ENCODE assay signal across 8 mouse cellular contexts in the genomic region with DNA sequence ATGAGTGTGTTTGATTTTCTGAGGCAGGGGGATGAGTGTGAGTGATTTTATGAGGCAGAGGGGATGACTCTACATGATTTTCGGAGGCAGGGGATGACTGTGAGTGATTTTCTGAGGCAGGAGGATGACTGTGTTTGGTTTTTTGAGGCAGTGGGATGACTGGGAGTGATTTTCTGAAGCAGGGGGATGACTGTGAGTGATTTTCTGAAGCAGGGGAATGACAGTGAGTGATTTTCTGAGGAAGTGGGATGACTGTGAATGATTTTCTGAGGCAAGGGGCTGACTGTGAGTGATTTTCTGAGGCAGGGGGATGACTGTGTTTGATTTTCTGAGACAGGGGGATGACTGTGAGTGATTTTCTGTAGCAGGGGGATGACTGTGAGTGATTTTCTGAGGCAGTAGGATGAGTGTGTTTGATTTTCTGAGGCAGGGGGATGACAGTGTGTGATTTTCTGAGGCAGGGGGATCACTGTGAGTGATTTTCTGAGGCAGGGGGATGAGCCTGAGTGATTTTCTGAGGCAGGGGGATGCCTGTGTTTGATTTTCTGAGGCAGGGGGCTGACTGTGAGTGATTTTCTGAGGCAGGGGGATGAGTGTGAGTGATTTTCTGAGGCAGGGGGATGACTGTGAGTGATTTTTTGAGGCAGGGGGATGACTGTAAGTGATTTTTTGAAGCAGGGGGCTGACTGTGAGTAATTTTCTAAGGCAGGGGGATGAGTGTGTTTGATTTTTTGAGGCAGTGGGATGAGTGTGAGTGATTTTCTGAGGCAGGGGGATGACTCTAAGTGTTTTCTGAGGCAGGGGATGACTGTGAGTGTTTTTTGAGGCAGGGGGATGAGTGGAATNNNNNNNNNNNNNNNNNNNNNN. TPM values are rescaled to one million over a fixed set of nuclear protein-coding genes. Genes with fewer than 3 reads are reported as not detected.
DNase-seq lines count a peak whose midpoint lies in the region; ATAC-seq and TF ChIP-seq lines count a peak whose summit lies in the region.

No protein-coding gene starts in this region.

- TF ChIP-seq CTCF in liver, postnatal 0 days (IDR thresholded peaks at IDR 0.05; ENCODE audit: low read depth) = no peak

- no peaks in the 10 kb centered on the region for H3K27me3 ChIP-seq in heart, embryonic 15.5 days
- H3K27me3 ChIP-seq in liver, postnatal 0 days (ENCODE audit: insufficient read depth, low read length) = no peaks in the 10 kb centered on the region
- H3K27me3 ChIP-seq in stomach, embryonic 14.5 days (ENCODE audit: control insufficient read depth, insufficient read depth, low read length) = no peaks in the 10 kb centered on the region

- no peak overlapping the region for H3K27ac ChIP-seq in heart, embryonic 15.5 days
- H3K27ac ChIP-seq in liver, postnatal 0 days (ENCODE audit: low read depth) = no peak overlapping the region
- no peak overlapping the region for H3K27ac ChIP-seq in stomach, embryonic 14.5 days (ENCODE audit: low read length)

- H3K4me3 ChIP-seq in heart, embryonic 15.5 days = no peak overlapping the region
- no peak overlapping the region for H3K4me3 ChIP-seq in liver, postnatal 0 days (ENCODE audit: low read depth, low read length)
- H3K4me3 ChIP-seq in stomach, embryonic 14.5 days (ENCODE audit: low read depth, low read length) = no peak overlapping the region

- peaks cover 13% of the 10 kb centered on the region for H3K9me3 ChIP-seq in heart, embryonic 15.5 days (replicated peaks)
- H3K9me3 ChIP-seq in liver, postnatal 0 days (ENCODE audit: low read length) = no peaks in the 10 kb centered on the region
- peaks cover 17% of the 10 kb centered on the region for H3K9me3 ChIP-seq in stomach, embryonic 14.5 days (ENCODE audit: control insufficient read depth, low read depth, low read length)

- WGBS in heart, embryonic 15.5 days = 58% methylated on average over 1 of the region's 1 CpGs
- WGBS in liver, postnatal 0 days (ENCODE audit: insufficient replicate concordance) = 54% methylated on average over 1 of the region's 1 CpGs
- 61% methylated on average over 1 of the region's 1 CpGs for WGBS in stomach, embryonic 14.5 days

- no peaks in the 10 kb centered on the region for H3K4me1 ChIP-seq in heart, embryonic 15.5 days (replicated peaks)
- H3K4me1 ChIP-seq in liver, postnatal 0 days (ENCODE audit: insufficient read depth) = no peaks in the 10 kb centered on the region
- H3K4me1 ChIP-seq in stomach, embryonic 14.5 days (ENCODE audit: control insufficient read depth, insufficient read depth, low read length) = no peaks in the 10 kb centered on the region

- TF ChIP-seq EP300 in liver, postnatal 0 days (IDR thresholded peaks at IDR 0.05; ENCODE audit: low read depth) = no peak

- peak; percentile 24 to 37 for DNase-seq in adrenal gland, adult 18-20 months (ENCODE audit: low spot score in 2 of 2)
- DNase-seq in adrenal gland, adult 2 months = no peak
- peak; percentile 33 for DNase-seq in urinary bladder, adult 2 months (ENCODE audit: low spot score)
- DNase-seq in urinary bladder, postnatal 25 days (ENCODE audit: low spot score) = no peak
- peak; percentile 84 for DNase-seq in liver, postnatal 0 days
- DNase-seq in layer of hippocampus, adult 18-20 months (ENCODE audit: low spot score in 2 of 2) = no peak

- no peak overlapping the region for H3K9ac ChIP-seq in heart, embryonic 15.5 days
- no peak overlapping the region for H3K9ac ChIP-seq in liver, postnatal 0 days (replicated peaks)
- no peak overlapping the region for H3K9ac ChIP-seq in stomach, embryonic 14.5 days (replicated peaks; ENCODE audit: low read depth, low read length)

- no peak overlapping the region for H3K4me2 ChIP-seq in heart, embryonic 15.5 days
- H3K4me2 ChIP-seq in liver, postnatal 0 days (ENCODE audit: low read depth, low read length) = no peak overlapping the region
- no peak overlapping the region for H3K4me2 ChIP-seq in stomach, embryonic 14.5 days (replicated peaks; ENCODE audit: low read depth, low read length)

- H3K36me3 ChIP-seq in heart, embryonic 15.5 days = no peaks in the 10 kb centered on the region
- no peaks in the 10 kb centered on the region for H3K36me3 ChIP-seq in liver, postnatal 0 days (replicated peaks; ENCODE audit: insufficient read depth, low read length)
- no peaks in the 10 kb centered on the region for H3K36me3 ChIP-seq in stomach, embryonic 14.5 days (ENCODE audit: control insufficient read depth, insufficient read depth, low read length)

- ATAC-seq in heart, embryonic 15.5 days (replicated peaks; ENCODE audit: insufficient number of reproducible peaks, insufficient read depth, low FRiP score, low read depth) = peak; percentile 80
- ATAC-seq in liver, postnatal 0 days = peak; percentile 41; the same call in 1 of the 2 replicates
- peak; percentile 53; the same call in 1 of the 2 replicates for ATAC-seq in stomach, embryonic 14.5 days (ENCODE audit: insufficient number of reproducible peaks, insufficient read depth, low FRiP score, low read depth)

RNA-seq across cellular contexts. Expression of gene 2010315B03Rik, which starts 55.1 kb away (rescaled TPM):
- total RNA-seq in adrenal gland, adult 18-20 months (2021) = 10 to 100 TPM; 15.2 to 15.9 TPM
- total RNA-seq in adrenal gland, adult 2 months (2021) = 10 to 100 TPM; 16.2 to 19.9 TPM
- 0.42 and 0.83 TPM in 2 replicates for polyA plus RNA-seq in adrenal gland, adult 2 months (2012; rRNA removed)
- 21.6 and 30.0 TPM in 2 replicates for polyA plus RNA-seq in urinary bladder, adult 2 months (2012; rRNA removed)
- 7.7 and 10.0 TPM in 2 replicates for polyA plus RNA-seq in heart, embryonic 15.5 days (2015; fragmentation: Nextera tagmentation; extraction: Ambion mirVana)
- 6.8 and 6.9 TPM in 2 replicates for polyA plus RNA-seq in liver, postnatal 0 days (2015; fragmentation: Nextera tagmentation; extraction: Ambion mirVana)
- 11.0 and 12.0 TPM in 2 replicates for polyA plus RNA-seq in stomach, embryonic 14.5 days (2014; fragmentation: Nextera tagmentation; extraction: Ambion mirVana)
- 10 to 100 TPM; 18.2 to 18.3 TPM for total RNA-seq in layer of hippocampus, adult 18-20 months (2021)

Comparison
In these comparisons a context has a peak if more than half of its experiments do, and no peak if none do; other contexts are left out.
1. DNase-seq: peak in adrenal gland, adult 18-20 months (2 of 2), urinary bladder, adult 2 months (single experiment) and liver, postnatal 0 days (single experiment); none in adrenal gland, adult 2 months (single experiment), urinary bladder, postnatal 25 days (single experiment) and layer of hippocampus, adult 18-20 months (0 of 2).
2. Peak in every context shown above with its lines, with median percentiles within 50 percentile points of each other: ATAC-seq.